Mouse (Mus musculus): Measurements from ENCODE around the gene C2cd4b.

GRCm38 (mm10) chr9:67763326-67763725, 4.1 kb downstream of the C2cd4b start:
- TF ChIP-seq CTCF (IDR thresholded peaks at IDR 0.05; ENCODE audit: low read depth) (no peak), EP300 (IDR thresholded peaks at IDR 0.05; ENCODE audit: low read depth) (no peak)
